Mouse (Mus musculus) liver, embryonic 16.5 days (tissue): ENCODE data around the gene Lman2l. TPM values are rescaled to one million over a fixed set of nuclear protein-coding genes. Genes with fewer than 3 reads are reported as not detected.

ENCODE experiments used
- ATAC-seq: fragments of 200-750 bp; cut with Nextera tagmentation; 2 replicates; pipeline ENCODE4 v1.8.0; 2017; ENCODE audit warnings: low read depth, mild to moderate bottlenecking, moderate number of reproducible peaks, moderate library complexity
- H3K27ac ChIP-seq: fragments of 300-500 bp; sonication (generic); 2 replicates; pipeline ENCODE4 v1.5.1; 2014; ENCODE audit warnings: mild to moderate bottlenecking, low read length
- H3K27me3 ChIP-seq: fragments of 300-500 bp; sonication (generic); 2 replicates; pipeline ENCODE4 v1.6.1; 2014; ENCODE audit warnings: low read depth, low read length, mixed read lengths; ENCODE audit not compliant: control insufficient read depth, insufficient read depth
- H3K36me3 ChIP-seq: fragments of 300-500 bp; sonication (generic); 2 replicates; pipeline ENCODE4 v1.6.1; 2014; ENCODE audit warnings: mild to moderate bottlenecking; ENCODE audit not compliant: control insufficient read depth, insufficient read depth
- H3K4me1 ChIP-seq: fragments of 300-500 bp; sonication (generic); 2 replicates; pipeline ENCODE4 v1.6.1; 2014; ENCODE audit warnings: low read depth, low read length, mixed read lengths; ENCODE audit not compliant: control insufficient read depth
- H3K4me2 ChIP-seq: fragments of 300-500 bp; sonication (generic); 2 replicates; pipeline ENCODE4 v1.6.1; 2014; ENCODE audit warnings: low read depth, low read length, mixed read lengths
- H3K4me3 ChIP-seq: fragments of 300-500 bp; sonication (generic); 2 replicates; pipeline ENCODE4 v1.5.1; 2014; ENCODE audit warnings: low read depth, mild to moderate bottlenecking, low read length
- H3K9ac ChIP-seq: fragments of 300-500 bp; sonication (generic); 2 replicates; pipeline ENCODE4 v1.6.1; 2014; ENCODE audit warnings: low read depth, low read length
- H3K9me3 ChIP-seq: fragments of 300-500 bp; sonication (generic); replicated peaks from 2 replicates; pipeline ENCODE4 v1.6.1; 2016; ENCODE audit warnings: low read length; ENCODE audit not compliant: control insufficient read depth
- WGBS: fragments of 180-500 bp; shearing (Covaris S2); extraction: QIAGEN DNeasy Blood & Tissue Kit; methylation state at CpG from one replicate; pipeline ENCODE4 v1.1.7; 2014; ENCODE audit not compliant: insufficient replicate concordance; 5-methylcytosine and 5-hydroxymethylcytosine counted together
- polyA plus RNA-seq: library from polyadenylated mRNA; unstranded; fragments of >200 nt; fragmentation: Nextera tagmentation; extraction: Ambion mirVana; gene quantifications from 2 replicates; pipeline ENCODE4 v1.2.1, GENCODE M21; 2015

The Lman2l gene
- polyA plus RNA-seq, 1 experiment from 2014 or later = 13.0 TPM

- Histone ChIP-seq H3K27ac (no peak overlapping the region), H3K27me3 (peaks cover 7% of the 10 kb centered on the region), H3K4me1 (peaks cover 19% of the 10 kb centered on the region), H3K36me3 (no peaks in the 10 kb centered on the region), H3K4me2 (no peak overlapping the region), H3K4me3 (no peak overlapping the region), H3K9ac (no peak overlapping the region), H3K9me3 (no peaks in the 10 kb centered on the region)
- 51% methylated on average over 5 of the region's 5 CpGs for WGBS
- ATAC-seq = no peak
Observed at GRCm38 (mm10) chr1:36467446-36467845, 22.4 kb upstream of the Lman2l start.

- ATAC-seq = no peak
- Histone ChIP-seq H3K27me3 (no peaks in the 10 kb centered on the region), H3K9me3 (no peaks in the 10 kb centered on the region), H3K4me2 (no peak overlapping the region), H3K36me3 (no peaks in the 10 kb centered on the region), H3K4me3 (no peak overlapping the region), H3K27ac (no peak overlapping the region), H3K9ac (no peak overlapping the region), H3K4me1 (peaks cover 8% of the 10 kb centered on the region)
- 48% methylated on average over 4 of the region's 4 CpGs for WGBS
Observed at GRCm38 (mm10) chr1:36465641-36466160, 20.6 kb upstream of the Lman2l start.

- H3K27me3 ChIP-seq = no peaks in the 10 kb centered on the region
- H3K4me3 ChIP-seq = no peak overlapping the region
- 16% methylated on average over 2 of the region's 2 CpGs for WGBS
- ATAC-seq = no peak
- no peaks in the 10 kb centered on the region for H3K4me1 ChIP-seq
- no peak overlapping the region for H3K9ac ChIP-seq
- no peak overlapping the region for H3K27ac ChIP-seq
- H3K36me3 ChIP-seq = no peaks in the 10 kb centered on the region
- no peaks in the 10 kb centered on the region for H3K9me3 ChIP-seq
- no peak overlapping the region for H3K4me2 ChIP-seq
Observed at GRCm38 (mm10) chr1:36461829-36462228, 16.8 kb upstream of the Lman2l start.

GRCm38 (mm10) chr1:36458169-36458568 lies 13.1 kb upstream of the Lman2l start:
- H3K4me3 ChIP-seq = no peak overlapping the region
- H3K36me3 ChIP-seq = no peaks in the 10 kb centered on the region
- no peak for ATAC-seq
- 0 out of 2 replicates have a peak, but pooled peaks cover 2% of the 10 kb centered on the region for H3K9me3 ChIP-seq
- H3K27me3 ChIP-seq = no peaks in the 10 kb centered on the region
- 23% methylated on average over 5 of the region's 5 CpGs for WGBS
- H3K4me2 ChIP-seq = no peak overlapping the region
- no peak overlapping the region for H3K9ac ChIP-seq
- no peaks in the 10 kb centered on the region for H3K4me1 ChIP-seq
- no peak overlapping the region for H3K27ac ChIP-seq

GRCm38 (mm10) chr1:36457388-36458014 lies 12.4 kb upstream of the Lman2l start:
- Histone ChIP-seq H3K4me3 (no peak overlapping the region), H3K4me1 (no peaks in the 10 kb centered on the region), H3K9me3 (0 out of 2 replicates have a peak, but pooled peaks cover 2% of the 10 kb centered on the region), H3K36me3 (no peaks in the 10 kb centered on the region), H3K9ac (no peak overlapping the region), H3K4me2 (no peak overlapping the region), H3K27ac (no peak overlapping the region), H3K27me3 (no peaks in the 10 kb centered on the region)
- WGBS = 18% methylated on average over 7 of the region's 7 CpGs
- ATAC-seq = no peak

- no peak for ATAC-seq
- no peaks in the 10 kb centered on the region for H3K36me3 ChIP-seq
- no peak overlapping the region for H3K4me3 ChIP-seq
- 62% methylated on average over 6 of the region's 6 CpGs for WGBS
- 0 out of 2 replicates have a peak, but pooled peaks cover 2% of the 10 kb centered on the region for H3K9me3 ChIP-seq
- no peak overlapping the region for H3K27ac ChIP-seq
- no peaks in the 10 kb centered on the region for H3K4me1 ChIP-seq
- no peak overlapping the region for H3K4me2 ChIP-seq
- H3K27me3 ChIP-seq = no peaks in the 10 kb centered on the region
- H3K9ac ChIP-seq = no peak overlapping the region
Observed at GRCm38 (mm10) chr1:36454055-36454815, 9.2 kb upstream of the Lman2l start.

GRCm38 (mm10) chr1:36446841-36447240 lies 1.8 kb upstream of the Lman2l start:
- 49% methylated on average over 5 of the region's 5 CpGs for WGBS
- Histone ChIP-seq H3K4me1 (peaks cover 9% of the 10 kb centered on the region), H3K9ac (no peak overlapping the region), H3K27me3 (no peaks in the 10 kb centered on the region), H3K4me3 (no peak overlapping the region), H3K27ac (peak overlapping the region; percentile 4; the same call in 1 of the 2 replicates), H3K36me3 (no peaks in the 10 kb centered on the region), H3K9me3 (no peaks in the 10 kb centered on the region), H3K4me2 (no peak overlapping the region)
- ATAC-seq = no peak

GRCm38 (mm10) chr1:36446106-36446824 lies 1.2 kb upstream of the Lman2l start:
- H3K9ac ChIP-seq = no peak overlapping the region
- no peaks in the 10 kb centered on the region for H3K36me3 ChIP-seq
- no peak overlapping the region for H3K4me2 ChIP-seq
- no peaks in the 10 kb centered on the region for H3K9me3 ChIP-seq
- H3K27ac ChIP-seq = peak overlapping the region; percentile 49
- peaks cover 9% of the 10 kb centered on the region for H3K4me1 ChIP-seq
- ATAC-seq = no peak
- no peaks in the 10 kb centered on the region for H3K27me3 ChIP-seq
- H3K4me3 ChIP-seq = no peak overlapping the region
- WGBS = 22% methylated on average over 5 of the region's 5 CpGs
